Mouse (Mus musculus) erythroblast, adult 5-6 weeks (primary cell): ENCODE measurements around the gene Gm21671. TPM values are rescaled to one million over a fixed set of nuclear protein-coding genes. Genes with fewer than 3 reads are reported as not detected.
"Not testable (repeated sequence)": the region's sequence is repeated elsewhere in the genome, so short reads cannot be mapped to it uniquely, and the experiment has no call there.

Experiments
- ATAC-seq: replicated peaks from 2 replicates; pipeline ENCODE4 v1.8.0; 2016; ENCODE audit warnings: moderate number of reproducible peaks, mild to moderate bottlenecking, moderate TSS enrichment, inconsistent platforms; ENCODE audit not compliant: poor library complexity, low FRiP score, severe bottlenecking
- total RNA-seq, 2 experiments: library from RNA; stranded (forward) in 1 of 2; stranded (reverse) in 1 of 2; fragments of 150-400 nt in 1 of 2; fragments of 200-764, 138-1000 nt in 1 of 2; gene quantifications; 2 replicates each; pipeline versions ENCODE4 v1.2.3 to v1.2.4; 2015 to 2017; ENCODE audit warnings: low replicate concordance in 2 of 2

The Gm21671 gene
- not detected in 2 replicates for total RNA-seq (2015; ENCODE audit: low replicate concordance)
- not detected in 2 replicates for total RNA-seq (2017; ENCODE audit: low replicate concordance)

DNA sequence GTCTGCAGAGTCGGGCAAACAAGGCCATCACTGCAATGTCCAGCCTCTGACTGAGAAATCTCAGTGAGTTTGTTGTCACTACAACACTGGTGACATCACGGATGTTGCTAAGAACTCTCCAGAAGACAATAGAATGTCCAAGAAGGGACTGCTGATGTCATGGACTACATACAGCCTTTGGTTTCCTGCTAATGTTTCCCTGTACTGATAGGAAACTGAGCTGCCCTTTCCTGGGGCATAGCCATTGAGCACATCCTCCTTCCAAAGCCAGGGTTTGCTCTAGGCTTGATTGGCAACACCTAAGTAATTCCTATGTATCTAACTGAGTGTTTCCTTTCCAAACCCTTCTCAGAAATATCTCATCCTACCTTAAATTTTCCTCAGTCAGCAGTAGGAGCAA lies at the start of gene Gm21671:
Gene Gm21671, minus strand, starts transcription at position 101 of the 400 bp plus-strand sequence.
- not testable (repeated sequence) for ATAC-seq

GRCm38 (mm10) chr5:25988550-25988949 lies 34.3 kb upstream of the Gm21671 start, which contains the start of gene Gm21698:
Gene Gm21698, minus strand, starts transcription at chr5:25988650.
- not testable (repeated sequence) for ATAC-seq

GRCm38 (mm10) chr5:25972563-25972962 lies 18.3 kb upstream of the Gm21671 start, which contains the start of gene Gm21680:
Gene Gm21680, minus strand, starts transcription at chr5:25972663.
- ATAC-seq = not testable (repeated sequence)

DNA sequence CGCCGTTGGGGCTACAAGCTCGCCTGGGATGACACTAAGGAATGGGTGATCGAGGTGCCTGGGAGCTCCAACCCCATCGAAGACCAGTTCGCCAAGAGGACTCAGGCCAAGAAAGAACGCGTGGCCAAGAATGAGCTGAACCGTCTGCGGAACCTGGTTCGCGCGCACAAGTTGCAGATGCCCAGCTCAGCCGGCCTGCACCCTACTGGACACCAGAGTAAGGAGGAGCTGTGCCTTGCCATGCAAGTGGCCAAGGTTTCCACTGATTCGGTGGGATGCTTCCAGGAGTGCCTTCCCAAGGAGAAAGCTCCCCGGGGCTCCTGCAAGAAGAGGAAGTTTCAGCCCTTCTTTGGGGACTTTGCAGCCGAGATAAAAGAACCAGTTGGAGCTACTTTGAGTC lies 2.8 kb upstream of the Gm21671 start:
- ATAC-seq = not testable (repeated sequence)

DNA sequence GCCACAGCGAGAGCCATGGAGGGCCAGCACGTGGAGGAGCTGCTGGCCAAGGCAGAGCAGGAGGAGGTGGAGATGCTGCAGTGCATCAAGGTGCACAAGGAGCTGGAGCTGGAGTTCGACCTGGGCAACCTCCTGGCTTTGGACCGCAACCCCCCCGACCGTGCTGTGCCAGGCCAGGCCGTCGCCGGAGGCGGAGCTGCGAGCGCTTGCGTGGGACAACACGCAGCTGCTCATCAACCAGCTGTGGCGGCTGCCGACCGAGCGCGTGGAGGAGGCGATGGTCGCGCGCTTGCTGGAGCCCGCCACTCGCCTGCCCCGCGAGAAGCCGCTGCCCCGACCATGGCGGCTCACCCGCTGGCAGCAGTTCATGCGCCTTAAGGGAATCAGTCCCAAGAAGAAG lies 2.4 kb upstream of the Gm21671 start:
- ATAC-seq = not testable (repeated sequence)

DNA sequence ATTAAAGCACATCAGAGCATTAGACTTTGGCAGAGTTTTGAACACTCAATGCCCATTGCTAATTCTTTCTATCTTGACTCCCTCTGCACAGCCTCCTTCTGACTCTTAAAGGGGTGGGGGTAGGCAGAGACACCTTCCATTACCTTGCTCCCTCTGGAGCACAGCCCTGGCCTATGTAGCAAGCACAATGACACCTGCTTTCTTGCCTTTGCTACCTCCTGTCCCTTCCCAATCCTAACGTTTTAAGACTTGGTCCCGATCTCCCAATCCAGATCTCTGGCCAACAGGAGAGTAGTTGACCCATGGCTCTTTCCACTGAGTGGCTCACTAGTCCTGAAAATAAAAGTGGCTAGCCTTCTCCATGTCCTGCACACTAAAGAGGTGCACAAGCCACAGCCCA lies 8.8 kb downstream of the Gm21671 start:
- ATAC-seq = not testable (repeated sequence)

GRCm38 (mm10) chr5:25942281-25942680 lies 11.9 kb downstream of the Gm21671 start, which contains the start of gene Gm21663:
Gene Gm21663, minus strand, starts transcription at chr5:25942381.
- not testable (repeated sequence) for ATAC-seq

Other genes starting within 250 kb of the Gm21671 start
- gene Xrcc2, start 248.6 kb downstream of the Gm21671 start, total RNA-seq (2015; ENCODE audit: low replicate concordance) = 1.2 and 5.2 TPM in 2 replicates
- 5.9 and 6.3 TPM in 2 replicates for gene Xrcc2, start 248.6 kb downstream of the Gm21671 start, total RNA-seq (2017; ENCODE audit: low replicate concordance)
- 2.5 TPM in 1 of 2 replicates, not detected in the other for gene Actr3b, start 194.4 kb downstream of the Gm21671 start, total RNA-seq (2015; ENCODE audit: low replicate concordance)
- gene Actr3b, start 194.4 kb downstream of the Gm21671 start, total RNA-seq (2017; ENCODE audit: low replicate concordance) = 0.84 TPM in 1 of 2 replicates, not detected in the other
- not detected in 2 replicates for gene Gm21663, start 12.0 kb downstream of the Gm21671 start, total RNA-seq (2015; ENCODE audit: low replicate concordance)
- gene Gm21663, start 12.0 kb downstream of the Gm21671 start, total RNA-seq (2017; ENCODE audit: low replicate concordance) = not detected in 2 replicates
- gene Gm21680, start 18.2 kb upstream of the Gm21671 start, total RNA-seq (2015; ENCODE audit: low replicate concordance) = not detected in 2 replicates
- gene Gm21680, start 18.2 kb upstream of the Gm21671 start, total RNA-seq (2017; ENCODE audit: low replicate concordance) = not detected in 2 replicates
- not detected in 2 replicates for gene Gm21698, start 34.2 kb upstream of the Gm21671 start, total RNA-seq (2015; ENCODE audit: low replicate concordance)
- gene Gm21698, start 34.2 kb upstream of the Gm21671 start, total RNA-seq (2017; ENCODE audit: low replicate concordance) = not detected in 2 replicates
- not detected in 2 replicates for gene Gm1979, start 50.4 kb upstream of the Gm21671 start, total RNA-seq (2015; ENCODE audit: low replicate concordance)
- gene Gm1979, start 50.4 kb upstream of the Gm21671 start, total RNA-seq (2017; ENCODE audit: low replicate concordance) = not detected in 2 replicates
- gene Gm5862, start 68.5 kb upstream of the Gm21671 start, total RNA-seq (2015; ENCODE audit: low replicate concordance) = not detected in 2 replicates
- gene Gm5862, start 68.5 kb upstream of the Gm21671 start, total RNA-seq (2017; ENCODE audit: low replicate concordance) = not detected in 2 replicates
- not detected in 2 replicates for gene Speer4a, start 85.1 kb upstream of the Gm21671 start, total RNA-seq (2015; ENCODE audit: low replicate concordance)
- gene Speer4a, start 85.1 kb upstream of the Gm21671 start, total RNA-seq (2017; ENCODE audit: low replicate concordance) = not detected in 2 replicates
- gene Gm7347, start 104.2 kb upstream of the Gm21671 start, total RNA-seq (2015; ENCODE audit: low replicate concordance) = not detected in 2 replicates
- gene Gm7347, start 104.2 kb upstream of the Gm21671 start, total RNA-seq (2017; ENCODE audit: low replicate concordance) = not detected in 2 replicates
- not detected in 2 replicates for gene Gm10471, start 134.9 kb upstream of the Gm21671 start, total RNA-seq (2015; ENCODE audit: low replicate concordance)
- not detected in 2 replicates for gene Gm10471, start 134.9 kb upstream of the Gm21671 start, total RNA-seq (2017; ENCODE audit: low replicate concordance)
- not detected in 2 replicates for gene 5031410I06Rik, start 150.9 kb upstream of the Gm21671 start, total RNA-seq (2015; ENCODE audit: low replicate concordance)
- gene 5031410I06Rik, start 150.9 kb upstream of the Gm21671 start, total RNA-seq (2017; ENCODE audit: low replicate concordance) = not detected in 2 replicates
- gene Gm10220, start 167.0 kb upstream of the Gm21671 start, total RNA-seq (2015; ENCODE audit: low replicate concordance) = not detected in 2 replicates
- not detected in 2 replicates for gene Gm10220, start 167.0 kb upstream of the Gm21671 start, total RNA-seq (2017; ENCODE audit: low replicate concordance)